Mouse (Mus musculus): ENCODE measurements around the gene Smad3. TPM values are rescaled to one million over a fixed set of nuclear protein-coding genes. Genes with fewer than 3 reads are reported as not detected.

The Smad3 gene
- polyA plus RNA-seq, 1 experiment from 2014 or later, result 9.0 TPM

DNA sequence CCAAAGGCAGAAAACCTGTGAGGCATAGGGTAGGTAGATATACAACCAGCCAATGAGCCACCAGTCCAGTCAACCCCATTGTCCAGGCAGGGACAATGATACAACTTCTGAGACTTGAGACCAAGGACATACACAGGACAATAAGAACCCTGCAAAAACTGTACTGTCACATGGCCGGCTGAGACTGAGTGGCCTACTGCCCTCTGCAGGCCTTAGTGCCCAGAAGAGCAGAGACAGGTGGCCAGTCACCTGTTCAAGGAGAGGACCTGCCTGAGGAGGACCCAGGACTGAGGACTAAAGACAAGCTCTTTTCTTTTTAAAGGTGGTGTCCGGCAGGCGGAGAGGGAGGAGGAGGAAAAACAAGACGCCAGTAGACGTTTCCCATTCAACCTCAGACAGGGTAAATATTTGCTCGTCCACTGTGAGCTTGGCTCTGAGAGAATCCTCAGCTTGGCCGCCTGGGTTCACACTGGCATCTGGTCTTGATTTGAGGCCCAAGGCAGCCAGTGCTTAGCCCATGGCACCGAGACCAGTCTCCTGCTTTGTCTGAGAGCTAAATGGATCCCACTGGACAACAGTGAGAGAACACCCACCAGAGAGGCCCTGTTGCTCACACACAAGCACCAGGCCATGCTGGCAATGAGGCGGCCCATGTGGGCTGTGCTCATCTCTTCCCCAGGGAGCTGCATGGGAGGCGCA lies 56.4 kb downstream of the Smad3 start:
- H3K9ac ChIP-seq, result no peak overlapping the region
- H3K4me2 ChIP-seq (replicated peaks), result no peak overlapping the region
- H3K27me3 ChIP-seq (ENCODE audit: control insufficient read depth, insufficient read depth, low read length), result no peaks in the 10 kb centered on the region
- H3K27ac ChIP-seq, result no peak overlapping the region
- DNase-seq (ENCODE audit: low spot score), result no peak
- no peaks in the 10 kb centered on the region for H3K36me3 ChIP-seq (replicated peaks; ENCODE audit: control insufficient read depth, insufficient read depth)
- no peak for ATAC-seq (ENCODE audit: low FRiP score)
- H3K4me1 ChIP-seq (replicated peaks; ENCODE audit: control insufficient read depth, insufficient read depth, low read length), result peaks cover 24% of the 10 kb centered on the region
- no peaks in the 10 kb centered on the region for H3K9me3 ChIP-seq (ENCODE audit: control insufficient read depth, low read length)
- 80% methylated on average over 10 of the region's 10 CpGs for WGBS
- no peak overlapping the region for H3K4me3 ChIP-seq (replicated peaks; ENCODE audit: low read length)

DNA sequence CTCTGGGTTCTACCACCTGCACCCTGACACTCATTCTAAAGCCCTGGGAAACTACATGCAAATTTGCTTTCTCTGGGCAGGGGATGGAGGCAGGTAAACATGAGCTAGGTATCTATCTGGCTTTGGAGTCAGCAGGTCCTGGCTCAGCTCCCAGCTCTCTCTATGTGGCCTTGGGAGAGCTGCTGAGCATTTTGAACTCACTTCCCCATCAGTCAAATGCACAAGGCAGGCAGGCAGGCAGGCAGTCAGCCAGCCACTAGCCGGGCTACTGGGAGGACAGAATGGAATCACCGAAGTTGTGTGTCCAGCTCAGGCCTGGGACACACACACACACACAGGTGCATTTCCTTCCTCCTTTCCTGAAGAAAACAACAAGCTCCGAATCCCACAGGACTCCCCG lies 58.6 kb downstream of the Smad3 start:
- DNase-seq (ENCODE audit: low spot score) (no peak), ATAC-seq (ENCODE audit: low FRiP score) (no peak)
- no peaks in the 10 kb centered on the region for H3K9me3 ChIP-seq (ENCODE audit: control insufficient read depth, low read length)
- no peak overlapping the region for H3K4me3 ChIP-seq (replicated peaks; ENCODE audit: low read length)
- H3K27me3 ChIP-seq (ENCODE audit: control insufficient read depth, insufficient read depth, low read length), result no peaks in the 10 kb centered on the region
- peaks cover 14% of the 10 kb centered on the region for H3K4me1 ChIP-seq (replicated peaks; ENCODE audit: control insufficient read depth, insufficient read depth, low read length)
- no peak overlapping the region for H3K27ac ChIP-seq
- WGBS, result 65% methylated on average over 4 of the region's 4 CpGs
- no peak overlapping the region for H3K4me2 ChIP-seq (replicated peaks)
- no peaks in the 10 kb centered on the region for H3K36me3 ChIP-seq (replicated peaks; ENCODE audit: control insufficient read depth, insufficient read depth)
- no peak overlapping the region for H3K9ac ChIP-seq

DNA sequence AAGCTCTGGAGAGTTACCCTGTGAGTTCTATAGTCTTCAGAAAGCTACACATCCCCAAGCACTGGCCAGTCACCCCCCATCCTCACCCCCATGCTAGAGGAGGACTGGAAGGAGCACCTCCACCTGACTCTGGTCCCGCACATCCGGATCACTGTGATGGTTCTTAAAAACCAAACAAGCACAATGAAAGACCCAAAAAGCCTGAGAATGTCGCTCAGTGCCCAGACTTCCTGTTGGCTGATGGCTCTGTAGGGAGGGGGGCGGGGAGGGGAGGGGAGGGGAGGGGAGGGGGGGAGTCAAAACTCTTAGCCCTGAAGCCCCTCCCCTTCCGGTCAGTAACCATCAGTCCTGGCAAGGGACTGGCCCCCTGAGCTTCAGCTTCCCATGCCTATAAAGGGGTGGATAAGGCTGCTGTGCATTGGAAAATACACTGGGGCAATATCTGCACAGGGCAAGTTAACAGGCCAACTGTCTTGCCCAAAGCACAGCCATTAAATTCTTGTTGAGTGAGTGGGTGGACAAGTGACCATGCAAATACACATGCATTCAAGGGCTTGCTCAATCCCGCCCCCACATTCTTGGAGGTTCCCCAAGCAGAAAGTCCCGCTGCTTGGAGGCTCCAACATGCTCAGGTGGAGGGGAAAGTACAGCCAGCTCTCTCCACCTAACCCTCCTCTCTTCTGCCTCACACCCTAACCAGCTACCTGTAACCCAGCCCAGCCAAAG lies 59.3 kb downstream of the Smad3 start:
- ATAC-seq (ENCODE audit: low FRiP score) (0 out of 2 replicates have a peak, but pooled peaks have one; percentile 34), DNase-seq (ENCODE audit: low spot score) (no peak)
- Histone ChIP-seq H3K27ac (no peak overlapping the region), H3K4me3 (replicated peaks; ENCODE audit: low read length) (no peak overlapping the region), H3K4me2 (replicated peaks) (no peak overlapping the region), H3K9ac (no peak overlapping the region), H3K9me3 (ENCODE audit: control insufficient read depth, low read length) (no peaks in the 10 kb centered on the region), H3K36me3 (replicated peaks; ENCODE audit: control insufficient read depth, insufficient read depth) (no peaks in the 10 kb centered on the region), H3K27me3 (ENCODE audit: control insufficient read depth, insufficient read depth, low read length) (no peaks in the 10 kb centered on the region), H3K4me1 (replicated peaks; ENCODE audit: control insufficient read depth, insufficient read depth, low read length) (peaks cover 14% of the 10 kb centered on the region)
- 62% methylated on average over 5 of the region's 7 CpGs for WGBS

DNA sequence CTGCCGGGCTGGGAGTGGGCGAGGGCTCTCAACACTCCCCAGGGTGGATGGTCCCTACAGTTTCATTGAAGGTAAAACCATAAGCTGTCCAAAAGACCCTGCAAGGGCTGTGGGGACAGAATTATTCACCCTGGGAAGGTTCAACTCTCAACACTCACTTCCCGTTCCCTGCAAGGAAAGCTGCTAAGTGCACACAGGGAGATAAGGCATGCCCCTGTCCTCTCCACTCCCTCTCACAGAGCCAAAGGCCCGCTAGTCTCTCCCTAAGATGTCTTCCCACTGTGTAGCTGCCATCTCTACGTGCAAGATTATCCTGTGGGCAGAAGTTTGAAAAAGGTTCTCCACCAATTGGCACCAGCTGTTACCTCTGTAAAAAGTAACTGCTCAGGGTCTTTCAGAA lies 60.2 kb downstream of the Smad3 start:
- Histone ChIP-seq H3K9ac (no peak overlapping the region), H3K9me3 (ENCODE audit: control insufficient read depth, low read length) (no peaks in the 10 kb centered on the region), H3K36me3 (replicated peaks; ENCODE audit: control insufficient read depth, insufficient read depth) (no peaks in the 10 kb centered on the region), H3K4me2 (replicated peaks) (no peak overlapping the region), H3K4me3 (replicated peaks; ENCODE audit: low read length) (no peak overlapping the region), H3K4me1 (replicated peaks; ENCODE audit: control insufficient read depth, insufficient read depth, low read length) (peaks cover 14% of the 10 kb centered on the region), H3K27me3 (ENCODE audit: control insufficient read depth, insufficient read depth, low read length) (no peaks in the 10 kb centered on the region), H3K27ac (no peak overlapping the region)
- ATAC-seq (ENCODE audit: low FRiP score) (no peak), DNase-seq (ENCODE audit: low spot score) (no peak)
- 43% methylated on average over 5 of the region's 5 CpGs for WGBS

DNA sequence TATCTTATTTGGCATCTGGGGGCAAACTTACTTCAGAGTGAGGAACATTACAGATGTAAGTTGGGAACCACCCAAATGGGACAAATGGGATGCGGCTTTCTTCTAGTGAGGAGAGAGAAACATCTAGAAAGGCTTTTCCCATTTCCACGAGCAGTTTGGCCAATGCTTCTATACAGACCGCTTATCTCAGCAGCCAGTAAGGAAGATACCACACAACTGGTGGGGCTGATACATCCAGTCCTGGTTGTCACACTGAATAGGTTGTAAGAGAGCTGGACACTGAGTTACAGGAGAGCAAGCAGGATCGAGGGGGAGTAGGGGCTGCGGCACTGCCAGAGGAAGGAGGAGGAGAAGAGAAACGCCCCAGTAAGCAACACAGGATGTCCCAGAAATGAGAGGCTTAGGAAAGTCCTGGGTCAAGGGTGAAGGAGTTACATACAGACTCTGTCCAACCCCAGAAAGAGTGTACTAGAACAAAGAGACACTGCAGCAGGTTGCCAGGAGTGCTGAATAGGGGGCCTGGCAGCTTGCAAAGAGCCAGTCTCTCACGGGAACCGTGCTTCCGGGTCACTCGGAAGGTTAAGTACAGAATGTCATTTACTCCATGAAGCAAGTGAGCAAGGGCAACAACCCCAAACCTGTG lies 61.2 kb downstream of the Smad3 start:
- DNase-seq (ENCODE audit: low spot score) (no peak), ATAC-seq (ENCODE audit: low FRiP score) (no peak)
- Histone ChIP-seq H3K27me3 (ENCODE audit: control insufficient read depth, insufficient read depth, low read length) (no peaks in the 10 kb centered on the region), H3K27ac (no peak overlapping the region), H3K4me1 (replicated peaks; ENCODE audit: control insufficient read depth, insufficient read depth, low read length) (peaks cover 14% of the 10 kb centered on the region), H3K36me3 (replicated peaks; ENCODE audit: control insufficient read depth, insufficient read depth) (no peaks in the 10 kb centered on the region), H3K4me2 (replicated peaks) (no peak overlapping the region), H3K9me3 (ENCODE audit: control insufficient read depth, low read length) (no peaks in the 10 kb centered on the region), H3K9ac (no peak overlapping the region), H3K4me3 (replicated peaks; ENCODE audit: low read length) (no peak overlapping the region)
- WGBS, result 24% methylated on average over 10 of the region's 10 CpGs

DNA sequence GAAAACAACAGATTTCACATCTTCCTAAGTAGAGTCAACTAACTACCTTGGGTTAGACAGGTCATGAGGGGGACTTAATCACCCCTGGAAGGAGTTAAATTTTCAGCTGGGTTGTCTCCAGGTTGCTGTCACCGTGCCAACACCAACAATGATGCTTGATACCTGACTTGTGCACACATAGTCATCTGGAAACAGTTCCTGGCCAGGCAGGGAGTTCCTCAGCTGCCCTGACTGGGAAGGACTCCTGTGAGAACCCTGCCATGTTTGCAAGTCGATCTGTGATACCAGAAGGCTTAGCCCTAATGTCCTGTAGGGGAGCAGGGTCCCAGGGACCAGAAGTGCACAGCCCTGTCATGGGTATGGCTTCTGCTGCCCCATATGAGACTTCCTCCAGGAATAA lies 65.8 kb downstream of the Smad3 start:
- DNase-seq (ENCODE audit: low spot score), result no peak
- no peak overlapping the region for H3K27ac ChIP-seq
- H3K4me1 ChIP-seq (replicated peaks; ENCODE audit: control insufficient read depth, insufficient read depth, low read length), result peaks cover 6% of the 10 kb centered on the region; the same call in 1 of the 2 replicates
- no peaks in the 10 kb centered on the region for H3K9me3 ChIP-seq (ENCODE audit: control insufficient read depth, low read length)
- H3K36me3 ChIP-seq (replicated peaks; ENCODE audit: control insufficient read depth, insufficient read depth), result no peaks in the 10 kb centered on the region
- 81% methylated on average over 2 of the region's 2 CpGs for WGBS
- ATAC-seq (ENCODE audit: low FRiP score), result no peak
- H3K27me3 ChIP-seq (ENCODE audit: control insufficient read depth, insufficient read depth, low read length), result no peaks in the 10 kb centered on the region
- H3K4me2 ChIP-seq (replicated peaks), result no peak overlapping the region
- no peak overlapping the region for H3K9ac ChIP-seq
- H3K4me3 ChIP-seq (replicated peaks; ENCODE audit: low read length), result no peak overlapping the region

DNA sequence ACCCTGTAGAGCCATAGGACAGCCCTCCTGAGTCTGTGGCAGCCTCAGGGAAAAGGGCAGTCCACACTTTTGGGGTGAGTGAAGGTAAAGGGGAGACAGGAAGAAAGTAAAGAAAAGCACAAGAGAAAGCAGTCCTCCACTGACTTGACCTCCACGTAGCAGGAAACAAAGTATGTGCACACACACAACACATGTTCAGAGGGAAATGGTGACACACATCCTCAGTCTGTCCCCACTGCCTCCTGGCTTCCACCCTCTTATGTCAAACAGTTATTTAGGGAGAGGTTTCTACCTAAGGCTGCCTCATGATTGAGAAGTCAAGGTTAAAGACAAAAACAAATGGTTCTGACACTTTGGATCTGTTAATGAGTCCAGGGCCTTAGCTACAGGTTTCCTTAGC lies 67.3 kb downstream of the Smad3 start:
- H3K9me3 ChIP-seq (ENCODE audit: control insufficient read depth, low read length), result no peaks in the 10 kb centered on the region
- no peak for DNase-seq (ENCODE audit: low spot score)
- no peaks in the 10 kb centered on the region for H3K4me1 ChIP-seq (replicated peaks; ENCODE audit: control insufficient read depth, insufficient read depth, low read length)
- WGBS, result 96% methylated on average over 1 of the region's 1 CpGs
- H3K4me2 ChIP-seq (replicated peaks), result no peak overlapping the region
- H3K27me3 ChIP-seq (ENCODE audit: control insufficient read depth, insufficient read depth, low read length), result no peaks in the 10 kb centered on the region
- no peak overlapping the region for H3K9ac ChIP-seq
- ATAC-seq (ENCODE audit: low FRiP score), result no peak
- H3K36me3 ChIP-seq (replicated peaks; ENCODE audit: control insufficient read depth, insufficient read depth), result no peaks in the 10 kb centered on the region
- no peak overlapping the region for H3K27ac ChIP-seq
- no peak overlapping the region for H3K4me3 ChIP-seq (replicated peaks; ENCODE audit: low read length)

DNA sequence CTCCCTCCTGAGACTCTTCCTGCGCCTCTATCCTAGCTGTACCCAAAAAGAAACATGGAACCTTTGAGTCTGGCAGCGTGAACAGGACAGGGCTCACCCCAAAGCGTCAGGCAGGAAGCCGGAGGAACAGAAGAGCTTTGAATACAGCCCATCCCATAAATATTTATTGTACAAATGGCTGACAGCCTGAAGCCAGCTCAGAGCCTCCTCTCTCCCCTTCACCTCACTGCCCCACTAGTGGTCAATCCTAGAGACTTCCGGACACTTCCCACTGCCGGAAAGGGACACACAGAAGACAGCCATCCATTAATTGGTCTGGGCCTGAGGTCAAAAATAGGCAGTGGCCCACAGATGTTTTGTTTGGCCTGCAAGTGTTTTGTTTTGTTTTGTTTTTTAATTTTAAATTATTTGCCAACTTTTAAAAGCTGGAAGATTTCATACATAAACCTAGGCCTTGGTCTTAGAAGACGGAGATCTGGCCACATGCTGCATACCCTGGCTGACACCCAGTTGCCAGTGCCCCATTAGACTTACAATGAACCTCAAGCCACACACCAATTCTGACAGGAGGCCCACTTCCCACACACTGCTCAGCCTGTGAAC lies 70.3 kb downstream of the Smad3 start:
- DNase-seq (ENCODE audit: low spot score), result no peak
- WGBS, result 71% methylated on average over 7 of the region's 7 CpGs
- H3K27ac ChIP-seq, result no peak overlapping the region
- H3K4me3 ChIP-seq (replicated peaks; ENCODE audit: low read length), result no peak overlapping the region
- H3K4me1 ChIP-seq (replicated peaks; ENCODE audit: control insufficient read depth, insufficient read depth, low read length), result no peaks in the 10 kb centered on the region
- H3K9ac ChIP-seq, result no peak overlapping the region
- no peaks in the 10 kb centered on the region for H3K27me3 ChIP-seq (ENCODE audit: control insufficient read depth, insufficient read depth, low read length)
- H3K9me3 ChIP-seq (ENCODE audit: control insufficient read depth, low read length), result no peaks in the 10 kb centered on the region
- H3K4me2 ChIP-seq (replicated peaks), result no peak overlapping the region
- ATAC-seq (ENCODE audit: low FRiP score), result no peak
- H3K36me3 ChIP-seq (replicated peaks; ENCODE audit: control insufficient read depth, insufficient read depth), result no peaks in the 10 kb centered on the region

DNA sequence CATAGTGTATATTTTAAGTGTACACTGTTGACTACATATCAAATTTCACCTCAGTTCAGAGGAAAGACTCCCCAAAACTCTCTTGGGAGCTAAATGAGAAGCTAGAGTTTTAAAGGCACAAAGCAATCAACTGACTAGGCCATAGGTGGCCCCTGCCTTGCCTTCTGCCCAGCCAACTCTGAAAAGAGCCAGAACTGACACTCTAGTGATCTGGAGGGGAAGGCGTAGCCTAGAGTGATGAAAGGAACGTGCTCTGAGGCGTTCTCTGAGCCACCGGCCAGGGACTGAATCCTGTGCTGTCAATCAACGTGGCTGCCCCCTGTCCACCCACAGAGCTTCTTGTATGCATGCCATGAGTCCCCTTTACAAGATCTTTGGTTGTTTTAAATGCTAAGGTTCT lies 72.4 kb downstream of the Smad3 start:
- no peaks in the 10 kb centered on the region for H3K4me1 ChIP-seq (replicated peaks; ENCODE audit: control insufficient read depth, insufficient read depth, low read length)
- H3K4me2 ChIP-seq (replicated peaks), result no peak overlapping the region
- no peaks in the 10 kb centered on the region for H3K36me3 ChIP-seq (replicated peaks; ENCODE audit: control insufficient read depth, insufficient read depth)
- no peak overlapping the region for H3K27ac ChIP-seq
- DNase-seq (ENCODE audit: low spot score) (no peak), ATAC-seq (ENCODE audit: low FRiP score) (no peak)
- WGBS, result 37% methylated on average over 5 of the region's 5 CpGs
- H3K4me3 ChIP-seq (replicated peaks; ENCODE audit: low read length), result no peak overlapping the region
- no peaks in the 10 kb centered on the region for H3K9me3 ChIP-seq (ENCODE audit: control insufficient read depth, low read length)
- H3K9ac ChIP-seq, result no peak overlapping the region
- H3K27me3 ChIP-seq (ENCODE audit: control insufficient read depth, insufficient read depth, low read length), result no peaks in the 10 kb centered on the region
